Mouse (Mus musculus): ENCODE measurements around the gene Pdilt.

DNA sequence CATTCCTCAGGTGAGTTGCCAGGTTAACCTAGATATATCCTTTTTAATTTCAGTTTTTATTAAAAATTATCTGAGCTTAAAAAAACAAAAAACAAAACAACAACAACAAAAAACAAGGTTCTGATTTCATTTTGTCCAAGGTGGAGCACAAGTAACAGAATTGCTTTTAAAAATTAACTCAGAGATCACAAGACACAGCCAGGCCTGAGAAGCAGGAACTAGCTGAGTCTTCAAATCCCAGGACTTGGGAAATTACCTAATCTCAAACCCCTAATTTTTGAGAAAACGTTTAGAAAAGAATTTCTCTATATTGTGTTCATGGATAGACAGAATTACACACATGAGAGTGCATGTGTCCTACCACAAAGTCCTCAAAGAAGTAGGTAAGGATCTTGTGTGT, 9.6 kb upstream of the Pdilt start:
- no peak for TF ChIP-seq POLR2A (IDR thresholded peaks at IDR 0.05; ENCODE audit: borderline replicate concordance, extremely low read depth, low read depth, low read length)
- TF ChIP-seq CTCF (IDR thresholded peaks at IDR 0.05; ENCODE audit: insufficient read depth, low read length): no peak
